Mouse (Mus musculus) thymus, adult 2 months (tissue): ENCODE results near the gene Wwp2. TPM values are rescaled to one million over a fixed set of nuclear protein-coding genes. Genes with fewer than 3 reads are reported as not detected.

Experiments
- DNase-seq: peaks from one replicate; pipeline ENCODE4 v3.0.0; 2021
- H3K27ac ChIP-seq: fragments of 200-500 bp; 2 replicates; pipeline ENCODE4 v1.5.1; 2012; ENCODE audit warnings: low read length, control low read depth; ENCODE audit not compliant: control insufficient read depth, insufficient read depth
- H3K27me3 ChIP-seq: fragments of 200-500 bp; 2 replicates; pipeline ENCODE4 v1.6.1; 2012; ENCODE audit warnings: mild to moderate bottlenecking, low read length, moderate library complexity, mixed read lengths; ENCODE audit not compliant: control insufficient read depth, insufficient read depth
- H3K36me3 ChIP-seq: fragments of 200-500 bp; 2 replicates; pipeline ENCODE4 v1.6.1; 2012; ENCODE audit warnings: mild to moderate bottlenecking, low read length, moderate library complexity; ENCODE audit not compliant: control insufficient read depth, insufficient read depth
- H3K4me1 ChIP-seq: fragments of 200-500 bp; replicated peaks from 2 replicates; pipeline ENCODE4 v1.6.1; 2012; ENCODE audit warnings: low read length; ENCODE audit not compliant: control insufficient read depth, insufficient read depth
- H3K4me3 ChIP-seq: fragments of 200-500 bp; 2 replicates; pipeline ENCODE4 v1.5.1; 2012; ENCODE audit warnings: mild to moderate bottlenecking, low read length, control low read depth, moderate library complexity; ENCODE audit not compliant: control insufficient read depth, insufficient read depth
- CTCF ChIP-seq: fragments of 200-500 bp; IDR thresholded peaks from 2 replicates; pipeline ENCODE4 v1.5.1; 2012; ENCODE audit warnings: mild to moderate bottlenecking, control low read depth, low read length, moderate library complexity, borderline replicate concordance; ENCODE audit not compliant: control insufficient read depth, poor library complexity, insufficient read depth; ENCODE audit errors: extremely low read depth
- POLR2A ChIP-seq: fragments of 200-500 bp; IDR thresholded peaks from 2 replicates; pipeline ENCODE4 v1.6.1; 2012; ENCODE audit warnings: mild to moderate bottlenecking, low read length, control low read depth, moderate library complexity; ENCODE audit not compliant: control insufficient read depth, poor library complexity, insufficient read depth; ENCODE audit errors: extremely low read depth
- WGBS: fragments of 180-500 bp; shearing (Covaris S2); methylation state at CpG from one replicate; pipeline ENCODE4 v1.1.7; 2018; 5-methylcytosine and 5-hydroxymethylcytosine counted together
- polyA plus RNA-seq: library from polyadenylated mRNA; depleted of rRNA; stranded (reverse); fragments of >200 nt; gene quantifications from 2 replicates; pipeline ENCODE4 v1.2.3, GENCODE M21; 2012

The Wwp2 gene
- polyA plus RNA-seq, 1 experiment = 79.8 TPM

DNA sequence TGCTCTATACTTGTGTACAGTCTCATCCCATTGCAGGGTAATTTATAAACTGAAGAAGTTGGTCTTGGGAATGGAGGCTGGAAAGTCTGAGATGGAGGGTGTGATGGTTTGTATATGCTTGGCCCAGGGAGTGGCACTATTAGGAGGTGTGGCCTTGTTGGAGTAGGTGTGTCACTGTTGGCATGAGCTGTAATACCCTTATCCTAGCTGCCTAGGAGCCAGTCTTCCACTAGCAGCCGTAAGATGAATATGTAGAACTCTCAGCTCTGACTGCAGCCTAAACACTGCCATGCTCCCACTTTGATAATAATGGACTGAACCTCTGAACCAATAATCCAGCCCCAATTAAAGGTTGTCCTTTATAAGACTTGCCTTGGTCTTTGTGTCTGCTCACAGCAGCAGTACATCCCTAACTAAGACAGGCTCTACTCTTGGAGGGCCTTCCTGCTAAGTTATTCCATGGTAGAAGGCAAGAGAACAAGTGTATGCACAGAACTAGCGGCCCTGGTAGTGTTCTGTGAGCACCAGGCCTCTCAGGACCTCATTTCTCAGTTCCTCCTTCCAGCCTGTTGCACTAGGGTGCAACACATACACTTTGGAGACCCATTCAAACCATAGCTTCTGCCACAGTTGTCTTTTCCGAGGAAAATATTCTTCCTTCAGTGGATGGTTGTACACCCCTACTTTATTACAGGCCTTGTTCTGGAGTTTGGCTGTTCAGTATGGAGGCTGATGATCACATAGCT, 3.9 kb downstream of the Wwp2 start:
- H3K27me3 ChIP-seq = no peaks in the 10 kb centered on the region
- TF ChIP-seq CTCF = no peak
- no peak for TF ChIP-seq POLR2A
- 94% methylated on average over 3 of the region's 3 CpGs for WGBS
- no peaks in the 10 kb centered on the region for H3K36me3 ChIP-seq
- peaks cover 7% of the 10 kb centered on the region for H3K4me1 ChIP-seq
- no peak for DNase-seq
- no peak overlapping the region for H3K4me3 ChIP-seq
- H3K27ac ChIP-seq = no peak overlapping the region

DNA sequence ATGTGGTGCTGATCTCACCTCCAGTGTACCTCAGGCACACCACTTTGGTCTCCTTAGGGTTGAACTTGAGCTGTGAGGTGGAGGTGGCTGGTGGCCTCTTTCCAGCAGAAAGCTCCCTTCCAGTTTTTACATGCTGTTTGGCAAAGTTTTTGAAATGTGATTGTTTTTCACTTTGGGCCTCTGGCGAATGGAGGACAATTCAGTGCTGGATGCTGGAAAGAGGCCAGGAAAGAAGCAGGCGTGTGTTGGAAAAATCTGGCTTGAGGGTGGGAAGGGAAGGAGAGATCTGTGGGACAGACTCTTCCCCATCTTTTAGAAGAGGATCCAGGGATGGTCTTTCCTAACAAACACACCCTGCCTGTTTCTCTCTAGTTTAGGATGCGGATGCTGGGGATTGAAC, 8.5 kb downstream of the Wwp2 start:
- H3K4me1 ChIP-seq = peaks cover 3% of the 10 kb centered on the region; the same call in 1 of the 2 replicates
- WGBS = 92% methylated on average over 3 of the region's 3 CpGs
- no peak overlapping the region for H3K4me3 ChIP-seq
- no peaks in the 10 kb centered on the region for H3K27me3 ChIP-seq
- no peak overlapping the region for H3K27ac ChIP-seq
- H3K36me3 ChIP-seq = no peaks in the 10 kb centered on the region
- TF ChIP-seq POLR2A (no peak), CTCF (no peak)
- DNase-seq = no peak

DNA sequence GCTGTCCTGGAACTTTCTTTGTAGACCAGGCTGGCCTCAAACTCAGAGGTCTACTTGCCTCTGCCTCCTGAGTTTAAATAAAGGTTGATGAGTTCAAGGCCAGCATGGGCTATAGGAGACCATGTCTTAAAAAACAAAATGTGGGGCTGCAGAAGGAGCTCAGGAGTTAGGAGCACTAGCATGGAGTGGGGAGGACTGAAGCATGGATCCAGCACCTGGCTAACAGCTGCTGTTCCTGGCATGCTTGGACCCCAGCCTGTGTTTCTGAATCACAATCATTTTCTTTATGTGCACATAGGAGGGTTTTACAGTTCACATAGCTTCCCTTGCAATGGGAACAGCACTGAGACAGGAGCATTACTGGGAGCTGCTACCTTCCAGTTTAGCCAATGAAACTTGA, 11.5 kb downstream of the Wwp2 start:
- Histone ChIP-seq H3K4me1 (peaks cover 6% of the 10 kb centered on the region), H3K4me3 (no peak overlapping the region), H3K27me3 (no peaks in the 10 kb centered on the region), H3K36me3 (no peaks in the 10 kb centered on the region), H3K27ac (no peak overlapping the region)
- no peak for DNase-seq
- TF ChIP-seq CTCF (no peak), POLR2A (no peak)

DNA sequence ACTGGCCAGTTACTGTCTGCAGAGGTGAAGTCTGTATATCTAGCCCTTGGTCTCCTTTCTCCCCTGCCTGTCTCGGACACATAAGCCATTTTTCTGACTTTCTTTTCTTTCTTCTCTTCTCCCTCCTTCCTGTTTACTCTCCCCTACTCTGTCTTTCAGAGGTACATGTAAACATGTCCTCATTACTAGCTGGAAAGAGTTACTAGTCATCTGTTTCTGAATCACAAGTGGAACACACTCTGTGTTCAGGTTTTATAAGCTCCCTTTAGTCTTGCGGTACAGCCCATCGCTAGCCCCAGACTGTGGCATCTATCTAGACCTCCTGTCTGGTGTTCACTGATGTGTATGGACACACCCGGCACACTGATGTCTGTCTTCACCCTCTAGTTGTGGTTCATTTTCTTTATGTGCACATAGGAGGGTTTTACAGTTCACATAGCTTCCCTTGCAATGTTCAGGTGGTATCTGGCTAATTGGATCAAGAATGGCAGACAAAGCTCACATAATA, 12.3 kb downstream of the Wwp2 start:
- DNase-seq = no peak
- Histone ChIP-seq H3K4me3 (no peak overlapping the region), H3K4me1 (peaks cover 6% of the 10 kb centered on the region), H3K36me3 (peaks cover under 1% of the 10 kb centered on the region), H3K27me3 (no peaks in the 10 kb centered on the region), H3K27ac (no peak overlapping the region)
- 89% methylated on average over 4 of the region's 4 CpGs for WGBS
- TF ChIP-seq CTCF (no peak), POLR2A (no peak)

DNA sequence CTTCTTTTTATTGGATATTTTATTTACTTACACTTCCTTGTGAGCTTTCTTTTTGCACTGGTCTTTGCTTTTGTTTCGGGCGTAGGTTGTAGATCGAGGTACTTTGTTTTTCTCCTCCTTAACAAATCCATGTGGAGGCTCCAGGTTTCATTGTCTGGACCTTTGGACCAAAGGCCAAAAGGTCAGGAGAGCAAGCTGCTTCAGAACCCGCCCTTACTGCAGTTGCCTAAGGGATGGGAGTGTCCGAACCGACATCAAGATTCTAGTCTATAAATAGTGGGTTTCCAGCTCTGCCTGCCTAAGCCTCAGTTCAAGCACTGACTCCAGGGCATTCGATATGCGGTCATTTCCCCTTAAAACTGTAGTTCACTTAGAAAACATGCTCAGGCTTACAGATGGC, 13.0 kb downstream of the Wwp2 start:
- H3K4me3 ChIP-seq = no peak overlapping the region
- H3K27me3 ChIP-seq = no peaks in the 10 kb centered on the region
- H3K4me1 ChIP-seq = peaks cover 6% of the 10 kb centered on the region
- DNase-seq = no peak
- H3K36me3 ChIP-seq = peaks cover 5% of the 10 kb centered on the region
- TF ChIP-seq CTCF (no peak), POLR2A (no peak)
- 87% methylated on average over 8 of the region's 8 CpGs for WGBS
- H3K27ac ChIP-seq = no peak overlapping the region

DNA sequence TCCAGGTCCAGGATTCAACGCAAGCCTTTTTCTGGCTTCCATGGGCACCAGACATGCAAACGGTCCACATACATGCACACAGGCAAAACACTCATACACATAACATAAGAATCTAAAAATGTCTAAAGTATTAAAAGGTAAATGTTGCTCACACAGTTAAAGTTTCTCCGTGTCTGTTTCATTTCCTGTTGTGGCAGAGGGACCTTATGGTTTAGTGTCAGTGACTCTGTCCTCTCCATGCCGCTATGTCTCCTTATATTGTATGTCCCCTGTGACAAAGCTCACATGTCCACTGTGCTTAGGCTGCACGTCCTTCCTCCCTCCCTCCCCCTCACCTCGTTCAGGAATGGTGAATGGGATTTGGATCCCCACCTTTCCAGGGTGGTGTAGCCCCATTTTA, 13.5 kb downstream of the Wwp2 start:
- WGBS = 50% methylated on average over 6 of the region's 6 CpGs
- H3K27me3 ChIP-seq = no peaks in the 10 kb centered on the region
- no peak for DNase-seq
- H3K36me3 ChIP-seq = peaks cover 5% of the 10 kb centered on the region
- no peak overlapping the region for H3K4me3 ChIP-seq
- H3K4me1 ChIP-seq = peaks cover 6% of the 10 kb centered on the region
- no peak overlapping the region for H3K27ac ChIP-seq
- TF ChIP-seq POLR2A (no peak), CTCF (no peak)

DNA sequence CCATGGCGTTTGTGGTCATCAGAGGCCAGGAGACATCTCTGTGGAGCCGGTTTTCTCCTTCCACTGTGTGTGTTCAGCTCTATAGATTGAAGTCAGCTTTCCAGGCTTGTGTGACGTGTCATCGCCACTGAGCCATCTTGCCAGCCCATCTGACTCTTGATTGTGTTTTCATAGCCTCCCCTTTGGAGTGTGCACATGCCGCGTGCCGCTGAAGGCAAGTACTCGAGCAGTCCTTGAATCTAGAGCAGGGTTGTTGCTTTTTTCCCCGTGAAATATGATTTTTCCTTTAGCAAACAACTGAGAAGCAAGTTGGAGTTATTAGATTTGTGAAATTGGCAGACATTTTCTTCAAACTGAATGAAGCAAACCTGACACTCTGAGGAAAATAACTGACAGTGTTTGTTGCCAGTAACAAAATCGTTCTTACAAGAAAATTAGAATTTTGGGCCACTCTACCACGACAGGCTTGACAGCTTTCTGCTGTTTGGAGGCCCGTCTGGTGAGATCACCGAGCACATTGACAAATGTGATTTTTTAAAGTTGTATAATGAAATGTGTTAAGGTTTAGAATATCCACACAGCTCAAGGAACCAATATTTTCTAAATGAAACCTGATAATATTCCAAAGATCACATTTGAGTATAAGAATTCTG, 15.4 kb downstream of the Wwp2 start:
- TF ChIP-seq POLR2A = no peak
- no peak for TF ChIP-seq CTCF

More for the DNA sequence above, 15.4 kb downstream of the Wwp2 start:
- DNase-seq = no peak
- Histone ChIP-seq H3K27me3 (no peaks in the 10 kb centered on the region), H3K36me3 (peaks cover 5% of the 10 kb centered on the region), H3K4me3 (no peak overlapping the region), H3K27ac (no peak overlapping the region), H3K4me1 (peaks cover 6% of the 10 kb centered on the region)
- 93% methylated on average over 13 of the region's 13 CpGs for WGBS
